Mouse (Mus musculus) natural killer cell, adult 2 months (primary cell): ENCODE data around the gene Olfr1148.

Experiments used
- DNase-seq, 2 experiments: peaks; one replicate each; pipeline ENCODE4 v3.0.0; 2022; ENCODE audit warnings: low spot score in 2 of 2

The Olfr1148 gene

DNA sequence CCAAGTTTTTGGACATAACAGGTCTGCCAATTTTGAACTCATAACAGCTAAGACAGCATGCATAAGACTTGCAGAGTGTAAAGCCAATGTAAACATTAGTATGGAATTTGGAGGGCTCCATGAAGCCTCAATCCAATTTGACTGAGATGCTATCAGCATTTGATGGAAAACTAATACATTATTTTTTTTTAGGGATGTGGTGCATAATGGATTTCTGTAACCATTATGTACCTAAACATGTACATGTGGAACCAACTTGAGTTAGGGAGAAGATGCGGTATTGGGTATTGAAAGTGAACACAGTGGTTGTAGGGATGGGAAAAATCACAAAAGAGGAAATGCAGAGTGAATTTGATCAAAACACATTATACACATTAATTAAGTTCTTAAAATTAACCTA, at the start of gene Olfr1148:
Olfr1148 (plus strand) TSS at position 301 of the 400 bp plus-strand sequence.
- DNase-seq, result no peak

DNA sequence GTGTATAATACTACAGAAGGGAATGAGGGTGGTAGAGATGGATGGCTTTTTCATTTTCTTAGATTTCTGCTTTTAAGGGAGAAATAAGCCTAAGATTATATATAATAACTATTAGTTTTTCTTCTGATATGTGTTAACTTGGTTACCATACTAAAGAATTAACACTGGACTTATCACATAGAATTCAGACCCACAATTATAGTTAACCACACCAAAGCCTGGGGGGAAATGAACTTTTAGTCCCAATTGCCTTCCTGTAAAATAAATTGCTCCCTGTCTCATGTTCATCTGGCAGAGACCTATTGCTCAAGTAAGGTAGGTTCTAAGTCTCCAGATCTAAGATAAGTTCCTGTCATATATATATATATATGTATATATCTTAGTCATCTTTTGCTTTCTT, 30.0 kb upstream of the Olfr1148 start, which contains the start of gene Olfr1143:
Olfr1143 (plus strand) TSS at position 301 of the 400 bp plus-strand sequence.
- no peak for DNase-seq

DNA sequence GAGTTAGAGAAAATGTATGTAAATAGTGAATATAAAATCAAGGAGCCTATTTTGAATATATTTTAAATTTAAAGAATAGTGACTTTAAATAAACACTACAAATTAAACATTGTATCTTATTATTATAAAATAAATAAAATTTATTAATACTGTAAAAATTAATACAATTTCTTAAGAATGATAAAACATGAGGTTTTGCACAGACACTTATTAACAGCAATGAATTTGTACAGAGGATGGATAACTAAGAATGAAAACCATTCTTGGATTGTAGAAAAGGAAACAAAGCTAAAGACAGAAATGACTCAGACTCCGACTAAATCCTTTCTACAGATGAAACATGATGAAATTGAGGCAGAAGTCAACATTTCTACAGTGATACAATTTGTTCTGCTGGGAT, 20.8 kb upstream of the Olfr1148 start, which contains the start of gene Olfr1145:
Olfr1145 (plus strand) TSS at position 301 of the 400 bp plus-strand sequence.
- DNase-seq, result no peak

DNA sequence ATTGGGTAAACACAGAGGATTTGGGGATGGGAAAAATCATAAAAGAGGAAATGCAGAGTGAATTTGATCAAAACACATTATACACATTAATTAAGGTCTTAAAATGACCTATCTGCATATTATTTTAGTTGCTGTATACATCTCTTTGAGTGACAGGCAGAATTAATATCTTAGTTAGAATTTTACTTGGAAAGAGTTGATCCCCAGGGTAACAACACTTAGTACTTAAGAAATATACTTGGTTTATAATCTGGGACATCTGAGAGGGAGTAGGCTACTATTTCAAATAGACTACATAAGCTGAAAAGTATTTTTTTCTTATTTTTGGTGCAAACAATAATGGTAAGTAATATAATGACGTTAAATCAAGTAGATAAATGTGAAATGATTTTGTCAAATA, 13.4 kb downstream of the Olfr1148 start, which contains the start of gene Olfr1150-ps1:
Olfr1150-ps1 (plus strand) TSS at position 301 of the 400 bp plus-strand sequence.
- DNase-seq, result no peak

DNA sequence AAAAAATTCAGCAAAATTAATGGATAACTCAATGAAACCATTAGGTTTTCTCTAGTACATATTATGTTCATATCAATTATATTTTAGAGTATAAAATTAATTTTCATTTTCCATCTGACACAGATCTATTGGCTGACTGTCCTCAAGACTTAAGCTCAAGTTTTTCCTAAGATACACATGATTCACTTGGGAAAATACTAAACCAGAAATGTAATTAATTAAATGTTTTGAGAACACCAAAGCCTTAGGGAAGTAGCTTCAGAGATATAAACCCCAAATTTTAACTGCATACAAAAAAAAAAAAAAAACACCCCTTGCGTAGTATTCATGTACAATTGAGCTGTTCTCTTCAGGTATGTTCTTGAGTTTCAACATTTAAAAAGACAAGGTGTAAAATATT, 25.2 kb downstream of the Olfr1148 start, which contains the start of gene Olfr1151:
Olfr1151 (plus strand) TSS at position 301 of the 400 bp plus-strand sequence.
- DNase-seq, result no peak

DNA sequence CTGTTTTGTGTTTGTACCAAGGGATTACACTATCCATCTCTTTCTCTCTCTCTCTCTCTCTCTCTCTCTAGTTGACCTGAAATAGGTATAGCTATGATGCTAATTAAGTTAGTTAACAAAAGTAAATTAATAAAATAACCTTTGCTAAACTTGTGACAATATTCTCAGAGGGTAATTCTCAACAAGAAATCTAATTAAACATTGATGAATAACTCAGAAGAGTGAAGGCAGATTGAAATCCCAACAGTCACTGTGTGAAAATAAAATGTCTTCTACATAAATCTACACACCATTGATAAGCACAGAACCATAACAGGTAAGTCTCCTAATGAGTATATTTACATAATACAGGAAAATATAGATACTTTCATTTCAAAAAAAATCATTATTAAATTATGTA, 35.9 kb downstream of the Olfr1148 start, which contains the start of gene Olfr1152:
Olfr1152 (plus strand) TSS at position 301 of the 400 bp plus-strand sequence.
- no peak for DNase-seq
